Mouse (Mus musculus): ENCODE measurements around the gene Rapgef1.

DNA sequence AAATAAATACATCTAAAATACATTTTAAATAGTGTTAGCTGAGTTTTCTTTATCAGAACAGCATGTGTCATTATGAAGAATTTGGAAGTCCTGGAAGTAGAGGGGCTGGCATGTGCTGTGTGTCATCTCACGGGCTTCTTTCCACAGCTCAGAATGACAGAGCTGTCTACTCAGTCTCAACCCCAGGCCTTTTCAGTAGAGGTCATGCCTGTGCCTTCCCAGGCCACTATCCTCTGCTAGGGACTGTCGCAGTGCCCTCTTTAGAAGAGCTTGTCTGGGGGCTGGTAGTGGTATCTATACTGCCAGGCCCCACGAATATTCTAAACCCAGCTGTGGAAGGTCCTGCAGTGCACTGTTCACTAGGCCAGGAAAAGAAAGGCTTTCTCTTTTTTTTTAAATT is 2.1 kb downstream of the Rapgef1 start:
- TF ChIP-seq CTCF (IDR thresholded peaks at IDR 0.05; ENCODE audit: insufficient read depth, low read depth, low read length) = no peak
- TF ChIP-seq POLR2A (IDR thresholded peaks at IDR 0.05; ENCODE audit: insufficient read depth, low read depth, low read length) = no peak
